Mouse (Mus musculus) G1E-ER4 (cell line): Measurements from ENCODE around the gene Prpf6. TPM values are rescaled to one million over a fixed set of nuclear protein-coding genes. Genes with fewer than 3 reads are reported as not detected.

ENCODE experiments used
- GATA1 ChIP-seq: IDR thresholded peaks from one replicate; pipeline ENCODE4 v1.8.0; 2012; ENCODE audit warnings: low read length, inconsistent platforms
- polyA plus RNA-seq: library from polyadenylated mRNA; stranded (reverse); fragments of >175 nt; gene quantifications from 2 replicates; pipeline ENCODE4 v1.2.3, GENCODE M21; 2012

Prpf6 gene
- polyA plus RNA-seq, 1 experiment = 25.6 TPM

- no peak for TF ChIP-seq GATA1
These were observed 8.6 kb downstream of the Prpf6 start for GRCm38 (mm10) chr2:181600226-181600758.

- TF ChIP-seq GATA1 = no peak
These were observed 9.4 kb downstream of the Prpf6 start for GRCm38 (mm10) chr2:181600828-181601750.

DNA sequence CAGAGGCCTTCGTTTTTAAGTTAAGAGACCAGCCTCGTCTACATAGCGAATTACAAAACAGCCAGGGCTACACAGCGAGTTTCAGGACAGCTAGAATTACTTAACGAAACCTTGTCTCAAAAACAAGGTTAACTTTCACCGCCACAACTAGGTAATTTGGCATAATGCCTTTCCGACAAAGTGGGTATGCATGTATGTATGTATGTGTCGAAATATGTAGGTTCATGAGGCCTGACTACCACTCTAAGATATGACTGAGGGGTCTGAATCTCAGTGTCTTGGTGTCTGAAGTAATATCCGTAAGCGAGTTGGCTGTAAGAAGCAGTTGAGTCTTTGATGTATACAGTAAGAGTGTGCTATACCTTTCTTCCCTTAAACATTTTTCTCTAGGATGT is 10.1 kb downstream of the Prpf6 start:
- no peak for TF ChIP-seq GATA1

- no peak for TF ChIP-seq GATA1
These were observed 10.7 kb downstream of the Prpf6 start for GRCm38 (mm10) chr2:181602367-181602766.

- TF ChIP-seq GATA1 = no peak
These were observed 27.3 kb downstream of the Prpf6 start for GRCm38 (mm10) chr2:181618761-181619495.

DNA sequence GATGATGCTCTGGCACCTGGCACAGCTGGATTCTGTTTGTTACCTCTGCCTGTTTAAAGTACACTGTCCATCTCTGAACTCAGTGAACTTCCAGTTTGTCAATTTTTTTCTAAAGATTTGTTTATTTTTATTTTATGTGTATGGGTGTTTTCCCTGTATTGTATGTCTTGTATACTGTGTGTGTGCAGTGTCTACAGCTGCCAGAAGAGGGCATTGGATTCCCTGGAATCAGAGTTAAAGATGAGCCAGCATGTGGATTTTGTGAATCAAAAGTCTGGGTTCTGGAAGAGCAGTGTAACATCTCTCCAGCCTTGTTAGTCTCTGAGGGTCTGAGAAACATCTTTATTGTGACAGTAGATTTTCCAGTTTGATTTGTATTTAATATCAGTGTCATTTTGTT is 31.7 kb downstream of the Prpf6 start:
- no peak for TF ChIP-seq GATA1

- TF ChIP-seq GATA1 = no peak
These were observed 36.8 kb downstream of the Prpf6 start for GRCm38 (mm10) chr2:181628471-181628870.

GRCm38 (mm10) chr2:181632624-181633023 is 41.0 kb downstream of the Prpf6 start:
- no peak for TF ChIP-seq GATA1

GRCm38 (mm10) chr2:181635865-181636264 is 44.2 kb downstream of the Prpf6 start:
- TF ChIP-seq GATA1 = no peak

DNA sequence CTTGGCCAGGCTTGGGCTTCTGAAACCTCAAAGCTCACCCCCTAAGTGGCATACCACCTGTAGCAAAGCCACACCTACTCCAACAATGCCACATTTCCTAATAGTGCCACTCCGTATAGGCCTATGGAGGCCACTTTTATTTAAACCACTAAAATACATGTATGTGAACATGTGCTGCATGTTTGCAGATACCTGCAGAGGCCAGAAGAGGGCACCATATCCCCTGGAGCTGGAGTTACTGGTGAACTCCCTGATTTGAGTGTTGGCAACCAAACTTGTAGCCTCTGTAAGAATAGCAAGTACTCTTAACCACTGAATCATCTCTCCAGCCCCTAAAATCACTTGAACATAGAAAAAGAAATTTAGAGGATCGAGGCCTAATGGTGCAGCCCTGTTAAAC is 52.7 kb downstream of the Prpf6 start:
- TF ChIP-seq GATA1 = no peak

DNA sequence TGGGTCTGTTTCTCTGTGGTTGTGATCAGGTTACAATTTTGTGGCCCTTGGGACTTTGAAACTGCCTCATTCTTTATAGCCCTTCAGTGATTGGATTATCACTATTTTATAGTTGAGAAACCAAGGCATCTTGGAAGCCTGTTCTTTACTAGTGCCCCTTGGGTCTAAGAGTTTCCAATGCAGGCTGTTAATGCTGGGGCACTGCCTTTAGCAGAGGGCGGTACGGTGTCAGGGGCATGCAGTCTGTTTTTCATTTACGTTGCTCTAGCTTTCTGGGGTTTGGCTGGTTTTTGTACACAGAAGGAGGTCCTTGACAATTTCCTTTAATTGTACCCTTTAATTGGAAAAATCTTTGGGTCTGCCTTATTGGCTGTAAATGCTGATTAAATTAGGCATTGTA is 54.0 kb downstream of the Prpf6 start:
- TF ChIP-seq GATA1 = no peak

DNA sequence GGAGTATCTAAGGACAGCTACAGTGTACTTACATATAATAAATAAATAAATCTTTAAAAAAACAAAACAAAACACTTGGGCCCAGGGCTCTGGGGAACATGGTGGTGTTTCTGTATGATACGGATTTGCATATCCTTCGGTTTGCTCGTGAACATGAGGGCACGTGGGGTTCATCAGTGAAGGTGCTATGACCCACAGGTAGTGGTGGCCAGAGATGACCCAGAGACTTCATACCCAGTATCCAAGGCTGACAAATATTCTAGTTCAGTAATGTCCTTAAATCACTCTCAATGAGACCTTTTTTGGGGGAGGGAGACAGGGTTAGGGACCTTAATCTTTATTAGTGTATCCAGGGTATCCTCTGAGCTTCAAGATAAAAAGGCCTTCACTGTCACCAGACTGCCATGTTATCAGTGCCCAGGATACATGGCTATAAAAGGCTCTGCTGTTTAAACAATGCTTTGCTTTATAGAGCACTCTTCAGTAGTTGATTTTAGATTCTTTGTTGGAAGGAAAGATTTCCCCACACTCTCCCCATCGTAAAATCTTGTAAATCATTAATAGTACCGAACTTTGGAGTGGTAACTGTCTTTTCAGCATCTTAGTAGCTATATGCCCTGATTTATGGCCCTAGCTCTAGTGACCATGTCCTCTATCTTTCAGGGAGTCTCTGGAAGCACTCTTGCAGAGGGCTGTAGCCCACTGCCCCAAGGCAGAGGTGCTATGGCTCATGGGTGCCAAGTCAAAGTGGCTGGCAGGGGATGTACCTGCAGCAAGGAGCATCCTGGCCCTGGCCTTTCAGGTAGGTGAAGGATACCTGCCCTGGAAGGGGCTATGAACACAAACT is 55.2 kb downstream of the Prpf6 start:
- no peak for TF ChIP-seq GATA1

DNA sequence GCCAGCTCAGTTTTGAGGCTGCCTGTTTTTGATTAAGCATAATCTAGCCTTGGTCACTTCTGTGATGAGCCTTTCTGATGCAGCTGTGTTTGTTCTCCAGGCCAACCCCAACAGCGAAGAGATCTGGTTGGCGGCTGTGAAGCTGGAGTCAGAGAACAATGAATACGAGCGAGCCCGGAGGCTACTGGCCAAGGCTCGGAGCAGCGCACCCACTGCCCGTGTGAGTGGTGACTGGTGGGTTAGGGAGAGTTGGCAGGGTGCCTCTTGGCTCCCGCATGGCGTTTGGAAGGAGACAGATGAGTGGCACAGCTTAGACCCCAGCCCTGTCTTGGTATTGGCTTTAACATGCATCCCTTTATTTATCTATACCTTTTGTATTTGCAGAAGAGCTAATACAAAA is 57.3 kb downstream of the Prpf6 start:
- no peak for TF ChIP-seq GATA1

- TF ChIP-seq GATA1 = no peak
These were observed 61.4 kb downstream of the Prpf6 start for GRCm38 (mm10) chr2:181653065-181653464.

GRCm38 (mm10) chr2:181653523-181653922 is 61.9 kb downstream of the Prpf6 start:
- no peak for TF ChIP-seq GATA1
